Mouse (Mus musculus) olfactory bulb, adult 2 months (tissue): ENCODE measurements around the gene Fars2.

ENCODE experiments used
- CTCF ChIP-seq: fragments of 200-500 bp; IDR thresholded peaks from 2 replicates; pipeline ENCODE4 v1.5.1; 2012; ENCODE audit warnings: low read depth, mild to moderate bottlenecking, low read length, moderate library complexity; ENCODE audit not compliant: insufficient read depth
- POLR2A ChIP-seq: fragments of 200-500 bp; IDR thresholded peaks from 2 replicates; pipeline ENCODE4 v1.6.1; 2012; ENCODE audit warnings: mild to moderate bottlenecking, low read depth, low read length, moderate library complexity; ENCODE audit not compliant: insufficient read depth

- no peak for TF ChIP-seq POLR2A
- no peak for TF ChIP-seq CTCF
These were observed 96.8 kb downstream of the Fars2 start for GRCm38 (mm10) chr13:36214056-36214455.
